Mouse (Mus musculus): ENCODE measurements around the gene Rps6kc1. TPM values are rescaled to one million over a fixed set of nuclear protein-coding genes. Genes with fewer than 3 reads are reported as not detected.

Rps6kc1 gene
- polyA plus RNA-seq, 1 experiment = 26.2 TPM

DNA sequence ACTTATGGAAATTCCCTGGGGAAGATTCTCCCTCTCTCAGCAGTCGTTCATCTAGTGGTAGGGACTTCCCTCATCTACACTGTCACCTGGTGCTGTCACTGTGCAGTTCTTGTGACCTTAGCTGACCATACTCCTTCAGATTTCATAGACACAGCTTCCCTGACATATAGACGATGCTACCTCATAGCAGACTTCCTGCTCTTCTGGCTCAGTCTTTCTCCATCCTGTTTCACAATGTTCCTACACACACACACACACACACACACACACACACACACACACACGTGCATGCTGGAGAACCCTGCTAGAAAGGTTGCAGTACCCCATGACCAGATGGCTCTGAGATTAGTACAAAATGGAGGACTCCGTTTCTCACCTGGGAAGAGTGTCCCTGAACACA is 66.2 kb downstream of the Rps6kc1 start:
- DNase-seq (ENCODE audit: extremely low spot score in 1 of 2, low spot score in 1 of 2) = no peak

DNA sequence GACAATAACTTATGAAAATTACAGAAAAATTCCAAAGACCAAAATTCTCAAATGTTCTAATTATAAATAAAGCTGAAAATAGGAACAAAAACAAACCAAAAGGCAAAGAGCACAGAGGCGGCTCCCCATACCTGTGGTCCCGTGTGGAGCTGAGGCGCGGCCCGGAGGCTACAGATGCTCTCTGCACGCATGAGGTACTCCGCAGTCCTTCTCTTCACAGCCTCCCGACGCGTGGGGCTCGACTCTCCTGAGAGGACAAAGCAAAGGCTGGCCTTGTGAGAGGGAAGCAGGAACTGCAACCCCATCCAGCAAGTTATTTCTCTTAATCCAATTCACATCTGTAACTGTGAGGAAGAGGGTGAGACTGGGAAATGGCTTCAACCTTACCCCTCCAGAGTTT is 67.2 kb downstream of the Rps6kc1 start:
- DNase-seq (ENCODE audit: extremely low spot score in 1 of 2, low spot score in 1 of 2) = no peak

DNA sequence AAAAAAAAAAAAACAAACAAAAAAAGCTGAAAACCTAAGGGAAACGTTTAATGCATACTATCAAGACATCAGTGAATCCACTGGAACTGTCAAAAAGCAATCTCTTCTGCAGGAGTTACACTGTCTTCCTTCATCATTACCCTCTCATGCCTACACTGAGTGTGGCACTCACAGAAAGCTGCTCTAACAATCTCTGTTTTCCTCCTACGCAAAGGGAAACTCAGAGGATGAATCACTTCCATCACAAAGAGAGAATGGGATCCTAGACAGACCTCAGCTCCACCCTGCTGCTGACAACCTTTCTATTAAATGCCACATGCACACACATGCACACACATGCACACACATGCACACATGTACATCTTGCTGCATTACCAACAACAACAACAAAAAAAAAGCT is 75.5 kb downstream of the Rps6kc1 start:
- DNase-seq (ENCODE audit: extremely low spot score in 1 of 2, low spot score in 1 of 2) = peak in 1 of 2 experiments; percentile 68

DNA sequence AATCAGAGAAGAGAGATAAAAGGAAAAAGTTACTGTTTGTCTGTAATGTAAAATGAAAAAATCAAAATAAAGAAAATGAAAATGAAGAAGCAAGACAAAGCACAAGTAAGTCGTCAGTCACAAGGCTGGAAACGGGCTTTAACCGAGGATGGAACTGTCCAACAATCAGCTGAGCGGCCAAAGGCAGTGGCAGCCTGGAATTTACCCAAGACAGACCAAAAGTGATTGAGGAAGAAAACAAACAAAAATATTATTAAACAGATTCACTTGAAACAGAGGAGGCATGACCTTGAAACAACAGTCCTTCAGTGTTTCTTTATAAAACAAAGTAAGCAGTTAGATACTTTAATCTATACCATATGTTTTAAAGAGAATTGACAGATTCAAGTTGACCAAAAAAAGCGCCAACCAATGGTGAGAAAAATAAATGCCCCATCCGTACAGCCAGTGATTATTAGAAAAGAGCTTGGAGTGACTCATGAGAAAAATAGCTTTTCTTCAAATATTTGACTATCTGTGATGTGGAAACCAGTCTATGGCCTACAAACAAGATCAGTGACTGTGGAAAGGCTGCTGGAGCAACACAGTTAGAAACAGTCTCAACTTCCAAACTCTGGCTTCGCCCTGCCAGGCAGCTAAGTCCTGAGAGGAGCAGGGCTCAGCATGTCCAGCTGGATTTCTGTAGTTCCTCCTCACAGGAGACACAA is 77.2 kb downstream of the Rps6kc1 start:
- DNase-seq (ENCODE audit: extremely low spot score in 1 of 2, low spot score in 1 of 2) = no peak

DNA sequence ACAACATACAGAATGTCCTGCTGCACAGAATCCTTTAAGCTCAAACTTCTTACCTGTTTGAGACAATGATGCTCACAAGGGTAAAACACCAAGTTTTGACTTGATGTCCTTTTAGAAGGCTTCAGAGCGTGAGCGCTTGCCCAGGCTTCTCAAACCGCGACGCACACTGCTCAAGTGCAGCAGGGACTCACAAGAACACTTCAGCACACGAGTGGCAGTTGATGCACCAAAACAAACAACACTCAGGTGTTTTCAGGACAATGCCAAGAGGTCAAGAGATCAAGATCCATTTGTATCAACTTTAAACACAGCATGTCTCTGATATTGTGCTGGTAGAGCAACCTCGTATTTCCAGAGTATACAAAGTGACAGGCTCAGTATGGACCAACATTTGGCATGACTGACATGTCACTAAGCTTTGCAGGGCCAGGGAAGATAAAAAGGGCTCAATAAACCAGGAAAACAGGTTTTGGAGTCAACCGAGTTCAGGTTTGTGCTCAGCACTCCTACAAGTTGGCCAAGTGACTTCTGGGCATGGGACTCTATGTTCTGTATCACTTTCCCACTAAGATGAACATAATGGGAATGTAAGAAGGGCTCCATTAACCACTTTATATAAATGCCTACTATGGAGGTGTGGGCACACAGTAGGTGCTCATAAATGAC is 78.5 kb downstream of the Rps6kc1 start:
- DNase-seq (ENCODE audit: extremely low spot score in 1 of 2, low spot score in 1 of 2) = no peak

DNA sequence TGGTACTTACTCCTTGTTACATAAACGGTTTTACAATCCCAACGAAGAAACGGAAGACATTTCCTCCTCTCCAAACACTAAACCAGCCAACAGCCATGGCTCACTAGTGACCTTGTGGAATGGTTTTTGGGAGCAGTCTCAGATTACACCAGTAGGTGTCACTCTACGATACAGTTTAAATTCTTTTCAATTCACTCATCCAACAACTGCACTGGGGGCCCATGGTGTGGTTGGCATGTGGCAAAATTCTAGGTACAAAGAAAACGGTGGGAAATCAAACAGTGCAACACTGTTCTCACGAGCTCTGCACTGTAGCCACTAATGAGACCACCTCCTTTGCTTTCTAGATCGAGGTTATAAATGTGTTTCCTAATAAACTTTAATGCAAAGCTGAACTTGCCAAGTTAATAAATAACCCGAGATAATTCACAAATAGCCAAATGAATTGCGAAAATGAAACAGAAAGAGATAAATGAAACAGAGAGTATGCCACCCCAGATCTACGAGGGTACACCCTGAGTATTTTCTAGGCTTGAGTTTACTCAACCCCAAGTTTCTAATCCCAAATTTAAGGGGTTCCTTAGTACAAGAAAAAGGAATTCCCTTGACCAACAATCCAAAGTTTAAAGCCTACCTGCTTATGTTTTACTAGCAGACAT is 79.6 kb downstream of the Rps6kc1 start:
- peak in 1 of 2 experiments; percentile 82 for DNase-seq (ENCODE audit: extremely low spot score in 1 of 2, low spot score in 1 of 2)

DNA sequence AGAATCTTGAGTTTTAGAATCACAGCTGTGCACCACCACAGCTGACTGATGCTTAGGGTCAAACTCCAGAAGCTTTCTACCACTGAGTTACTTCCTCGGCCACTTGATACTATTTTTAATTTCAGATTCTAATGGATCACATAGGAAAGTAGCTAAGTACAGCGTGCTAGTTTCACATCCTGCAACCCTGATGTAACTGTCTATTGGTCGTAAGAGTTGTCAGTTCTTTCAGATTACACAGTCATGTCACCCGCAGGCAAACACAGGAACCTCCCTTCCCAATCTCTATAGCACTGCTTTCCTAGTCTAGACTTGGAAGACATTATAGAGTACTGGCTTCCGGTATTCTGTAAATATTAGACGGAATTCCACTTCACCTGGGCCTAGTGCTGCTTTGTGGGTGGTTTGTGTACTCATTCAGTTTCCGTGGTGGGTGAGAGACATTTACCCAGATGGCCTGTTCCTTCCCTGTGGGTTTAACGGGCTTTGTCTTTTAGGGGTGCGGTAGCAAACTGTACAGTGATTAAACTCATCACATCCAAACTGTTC is 85.0 kb downstream of the Rps6kc1 start:
- no peak for DNase-seq (ENCODE audit: extremely low spot score in 1 of 2, low spot score in 1 of 2)

DNA sequence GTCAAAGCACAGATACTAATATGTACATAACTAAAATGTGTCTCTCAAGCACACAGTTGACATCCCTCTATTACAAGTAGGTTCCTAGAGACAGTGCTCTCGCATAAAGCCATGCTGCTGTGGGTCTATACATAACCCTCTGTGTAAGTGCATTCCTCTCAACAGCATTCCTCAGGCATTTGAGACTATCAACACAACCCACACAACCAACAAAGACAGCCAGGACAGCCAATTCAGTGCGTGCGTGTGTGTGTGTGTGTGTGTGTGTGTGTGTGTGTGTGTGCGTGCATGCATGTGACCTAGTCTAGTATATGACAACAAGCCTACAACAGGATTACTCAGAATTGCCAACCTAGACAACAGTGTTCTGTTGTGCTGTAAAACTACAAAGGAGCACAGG is 87.8 kb downstream of the Rps6kc1 start:
- no peak for DNase-seq (ENCODE audit: extremely low spot score in 1 of 2, low spot score in 1 of 2)

DNA sequence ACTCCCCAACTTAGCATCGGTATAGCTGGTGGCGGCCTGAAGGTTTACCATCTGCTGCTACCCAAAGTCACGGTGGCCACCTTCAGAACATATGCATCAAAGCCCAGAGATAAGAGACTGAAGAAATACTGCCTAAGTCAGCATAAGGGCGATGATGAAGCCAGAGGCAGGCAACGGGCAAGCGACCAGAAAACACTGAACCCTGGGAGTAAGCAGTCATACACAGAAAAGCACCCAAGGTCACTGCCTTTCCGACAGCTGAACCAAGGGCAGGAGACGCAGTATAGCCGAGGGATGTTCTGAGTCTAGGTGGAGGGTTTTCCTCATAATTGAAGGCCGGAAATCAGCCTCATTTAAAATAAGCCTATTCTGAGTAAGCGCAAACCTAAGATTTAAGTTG is 95.4 kb downstream of the Rps6kc1 start:
- DNase-seq (ENCODE audit: extremely low spot score in 1 of 2, low spot score in 1 of 2) = no peak

DNA sequence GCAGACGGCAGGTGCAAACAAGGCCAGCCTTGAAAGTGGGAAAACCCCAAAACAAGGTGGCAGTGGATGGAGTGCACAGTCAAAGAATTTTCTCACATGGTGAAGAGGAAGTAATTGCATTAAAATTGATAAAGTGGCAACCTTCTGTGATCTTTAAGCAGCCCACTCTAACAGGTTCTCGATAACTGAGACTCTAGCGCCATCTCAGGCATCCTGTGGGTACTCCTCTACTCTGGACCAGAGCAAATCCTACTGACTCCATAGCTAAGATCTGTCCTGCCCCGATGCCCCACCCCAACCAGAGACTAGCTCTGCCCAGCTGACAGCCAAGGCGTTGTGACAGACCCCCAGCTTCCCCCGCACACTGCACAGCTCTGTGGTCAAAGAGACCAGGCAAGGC is 101.2 kb downstream of the Rps6kc1 start:
- DNase-seq (ENCODE audit: extremely low spot score in 1 of 2, low spot score in 1 of 2) = no peak

DNA sequence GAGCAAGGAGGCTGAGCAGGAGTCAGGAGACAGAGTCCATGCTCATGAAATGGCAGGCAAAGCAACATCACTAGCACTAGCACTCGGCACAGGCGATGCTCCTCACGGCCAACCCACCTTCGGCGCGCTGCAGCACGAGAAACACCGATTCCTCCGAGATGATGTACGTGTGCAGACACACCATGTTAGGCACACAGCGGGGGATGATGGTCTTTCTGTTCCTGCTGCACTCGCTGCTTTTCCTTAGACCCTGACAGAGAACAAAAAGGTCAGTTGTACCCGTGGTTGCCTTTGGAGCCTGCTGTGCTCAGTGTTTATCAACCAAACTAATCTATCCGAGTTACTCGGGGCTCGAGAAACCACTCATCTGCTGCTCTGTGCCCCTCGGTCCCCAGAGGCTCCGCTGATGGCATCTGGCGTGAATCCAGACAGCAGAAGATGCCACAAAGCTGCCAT is 102.8 kb downstream of the Rps6kc1 start:
- DNase-seq (ENCODE audit: extremely low spot score in 1 of 2, low spot score in 1 of 2) = no peak

DNA sequence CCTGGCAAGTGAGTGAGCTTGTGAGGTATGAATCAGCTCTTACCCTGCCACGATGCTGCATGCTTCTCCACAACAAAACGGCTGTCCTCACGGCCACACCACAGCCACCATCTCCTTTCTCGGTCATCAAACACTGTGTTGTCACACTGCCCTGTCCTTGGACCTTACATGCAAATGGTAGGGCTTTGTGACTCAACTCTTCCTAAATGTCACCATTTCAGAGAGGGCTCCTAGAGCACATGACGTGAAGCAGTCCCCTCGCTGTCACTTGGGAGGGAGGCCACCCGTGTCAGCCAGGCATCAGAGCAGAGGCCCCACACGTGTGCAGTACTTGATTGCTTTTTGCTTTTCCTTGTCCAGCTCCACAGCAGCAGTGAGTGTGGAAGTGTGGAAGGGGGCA is 104.8 kb downstream of the Rps6kc1 start:
- no peak for DNase-seq (ENCODE audit: extremely low spot score in 1 of 2, low spot score in 1 of 2)

DNA sequence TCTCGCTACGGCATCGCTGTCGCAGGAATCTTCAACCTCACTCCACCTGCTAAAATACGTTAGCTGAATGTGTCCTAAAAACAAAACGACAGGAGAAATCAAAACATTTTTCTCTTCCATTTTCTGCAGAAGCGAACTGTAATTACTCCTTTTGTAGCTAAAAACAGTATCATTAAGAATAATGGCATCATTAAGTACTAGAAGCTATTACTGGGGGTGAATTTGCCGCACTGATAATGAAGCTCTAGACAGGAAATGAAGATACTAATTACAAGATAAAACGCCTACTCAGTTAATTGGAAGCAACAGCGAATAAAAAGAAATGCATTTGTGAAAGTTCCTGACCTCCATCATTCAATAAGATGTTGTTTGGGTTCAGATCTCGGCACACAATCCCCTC is 112.9 kb downstream of the Rps6kc1 start:
- DNase-seq (ENCODE audit: extremely low spot score in 1 of 2, low spot score in 1 of 2) = no peak

DNA sequence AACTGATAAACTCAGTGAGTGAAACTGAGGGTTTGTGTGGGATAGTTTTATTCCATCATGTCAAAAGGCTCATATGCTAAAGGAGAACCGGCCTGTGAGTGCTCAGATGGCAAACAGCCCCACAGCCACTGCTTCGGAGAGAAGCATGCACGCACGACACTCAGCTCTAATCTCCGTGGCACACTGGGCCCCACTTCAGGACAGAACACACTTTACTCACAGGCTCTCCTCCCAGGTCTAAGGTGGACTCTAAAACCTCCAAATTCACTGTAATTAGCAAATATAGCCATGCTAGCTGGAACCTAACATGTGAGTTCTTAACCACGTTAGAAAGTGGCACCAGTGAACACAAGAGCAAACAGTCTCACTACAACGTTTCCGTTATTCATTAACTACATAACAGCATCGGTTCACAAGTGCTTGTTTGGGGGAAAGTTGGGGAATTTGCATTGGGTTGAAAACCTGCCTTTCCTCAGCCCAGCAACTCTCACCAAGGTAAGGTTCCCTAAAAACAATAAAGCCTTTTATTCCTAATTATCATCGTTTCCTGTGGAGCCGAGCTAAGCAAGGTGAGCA is 114.0 kb downstream of the Rps6kc1 start:
- DNase-seq (ENCODE audit: extremely low spot score in 1 of 2, low spot score in 1 of 2) = no peak

DNA sequence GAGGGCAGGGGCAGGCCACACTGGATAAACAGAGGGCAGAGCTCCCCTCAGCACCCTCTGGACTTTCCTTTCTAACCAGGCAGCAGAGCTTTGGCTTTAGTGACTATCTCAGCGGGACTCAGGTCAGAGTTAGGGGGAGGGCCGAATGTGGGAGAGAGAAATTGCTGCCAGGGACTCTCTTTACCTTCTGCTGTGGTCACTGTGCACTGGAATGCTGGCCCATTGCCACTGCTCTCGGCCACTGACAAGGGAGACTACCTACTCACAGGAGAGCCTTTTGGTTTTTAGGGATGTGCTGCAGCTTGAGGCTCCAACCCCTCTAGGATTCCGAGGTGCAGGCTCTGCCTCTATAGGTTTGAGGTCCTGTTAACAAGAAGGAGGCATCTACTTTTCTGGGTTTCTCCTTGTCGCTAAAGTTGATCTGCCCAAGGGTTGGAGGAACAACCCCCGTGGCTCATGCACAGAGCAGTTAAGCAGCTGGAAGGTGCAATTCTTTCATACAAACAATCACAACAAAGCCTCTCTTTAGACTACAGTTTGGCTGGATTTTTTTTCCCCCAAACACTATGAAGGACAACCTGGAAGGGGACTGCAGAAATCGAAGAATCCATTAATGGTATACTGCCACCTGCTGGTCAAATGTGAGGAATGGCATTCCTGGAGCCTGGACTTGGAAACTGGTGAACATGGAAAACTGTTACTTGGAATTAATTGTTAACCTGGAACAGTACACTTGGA is 114.7 kb downstream of the Rps6kc1 start:
- peak in 1 of 2 experiments; percentile 79 for DNase-seq (ENCODE audit: extremely low spot score in 1 of 2, low spot score in 1 of 2)

DNA sequence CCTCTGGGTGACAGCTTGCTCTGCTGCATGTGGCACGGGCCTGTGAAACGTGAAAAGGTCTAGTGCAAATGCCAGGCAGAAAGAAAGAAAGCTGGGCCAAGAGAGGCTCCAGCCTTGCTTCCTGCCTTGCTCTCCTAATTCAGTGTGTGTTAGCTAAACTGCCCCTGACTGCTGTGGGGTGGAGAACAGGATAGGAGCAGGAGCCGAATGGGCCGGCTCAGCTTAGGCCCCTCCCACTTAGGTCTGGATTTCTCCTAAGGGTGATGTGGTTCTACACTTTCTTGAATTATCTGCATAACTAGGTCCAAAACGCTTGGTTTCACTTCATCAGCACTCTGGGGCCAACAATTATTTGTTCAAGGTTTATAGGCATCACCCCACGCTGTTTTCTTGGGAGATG is 119.9 kb downstream of the Rps6kc1 start:
- DNase-seq (ENCODE audit: extremely low spot score in 1 of 2, low spot score in 1 of 2) = no peak

DNA sequence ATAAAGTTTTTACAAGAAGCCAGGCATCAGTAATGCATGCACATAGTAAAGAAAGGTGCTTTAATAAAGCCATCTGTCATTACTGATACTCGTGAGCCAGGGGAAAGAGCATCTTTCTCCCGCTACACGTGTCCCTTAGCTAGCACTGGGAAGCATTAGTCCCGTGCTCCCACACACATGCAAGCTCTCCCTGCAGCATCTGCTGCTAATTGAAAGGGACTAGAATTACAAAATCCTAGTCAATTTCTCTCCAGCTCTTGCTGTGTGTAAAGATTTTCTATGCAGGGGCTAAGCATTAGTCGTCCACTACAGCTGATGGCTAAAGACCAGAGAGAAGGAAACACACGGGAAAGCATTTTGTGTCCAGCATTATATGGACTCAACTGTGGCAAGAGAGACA is 120.8 kb downstream of the Rps6kc1 start:
- no peak for DNase-seq (ENCODE audit: extremely low spot score in 1 of 2, low spot score in 1 of 2)

DNA sequence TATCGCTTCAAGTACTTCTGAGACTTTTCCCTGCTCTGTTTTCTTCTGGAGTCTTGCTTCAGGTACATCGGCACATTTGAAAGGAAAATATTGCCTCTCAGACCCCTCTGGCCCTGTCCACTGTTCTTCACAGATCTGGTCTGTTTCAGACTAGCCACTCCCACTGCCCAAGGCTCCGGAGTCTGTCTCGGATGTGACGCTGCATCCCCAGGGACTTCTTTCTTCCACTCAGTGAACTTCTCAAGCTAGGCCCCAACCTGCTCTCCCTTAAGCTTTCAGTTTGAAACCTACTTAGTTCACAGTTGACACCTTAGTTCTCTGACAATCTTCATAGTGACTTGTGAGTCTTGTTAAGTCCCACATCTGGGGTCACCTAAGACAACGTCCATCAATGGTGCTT is 133.9 kb downstream of the Rps6kc1 start:
- DNase-seq (ENCODE audit: extremely low spot score in 1 of 2, low spot score in 1 of 2) = no peak

DNA sequence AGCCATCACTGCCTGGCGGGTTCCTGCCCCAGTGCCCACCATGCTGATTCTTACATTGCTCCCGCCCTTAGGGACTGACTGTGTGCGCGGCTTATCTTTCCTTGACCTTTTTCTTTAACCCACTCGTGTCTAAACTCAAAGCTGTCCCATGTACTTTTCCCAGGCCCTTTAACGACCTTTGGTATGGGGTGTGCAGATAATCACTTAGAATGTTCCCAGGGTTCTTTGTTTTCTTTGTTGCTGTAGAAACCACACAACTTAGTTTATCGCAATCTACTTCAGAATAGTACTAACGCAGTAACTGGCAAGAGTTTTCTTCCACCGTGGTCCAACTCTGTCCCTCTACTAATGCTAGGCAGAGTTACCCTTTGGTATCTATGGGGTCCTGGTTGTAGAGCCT is 135.3 kb downstream of the Rps6kc1 start:
- no peak for DNase-seq (ENCODE audit: extremely low spot score in 1 of 2, low spot score in 1 of 2)

DNA sequence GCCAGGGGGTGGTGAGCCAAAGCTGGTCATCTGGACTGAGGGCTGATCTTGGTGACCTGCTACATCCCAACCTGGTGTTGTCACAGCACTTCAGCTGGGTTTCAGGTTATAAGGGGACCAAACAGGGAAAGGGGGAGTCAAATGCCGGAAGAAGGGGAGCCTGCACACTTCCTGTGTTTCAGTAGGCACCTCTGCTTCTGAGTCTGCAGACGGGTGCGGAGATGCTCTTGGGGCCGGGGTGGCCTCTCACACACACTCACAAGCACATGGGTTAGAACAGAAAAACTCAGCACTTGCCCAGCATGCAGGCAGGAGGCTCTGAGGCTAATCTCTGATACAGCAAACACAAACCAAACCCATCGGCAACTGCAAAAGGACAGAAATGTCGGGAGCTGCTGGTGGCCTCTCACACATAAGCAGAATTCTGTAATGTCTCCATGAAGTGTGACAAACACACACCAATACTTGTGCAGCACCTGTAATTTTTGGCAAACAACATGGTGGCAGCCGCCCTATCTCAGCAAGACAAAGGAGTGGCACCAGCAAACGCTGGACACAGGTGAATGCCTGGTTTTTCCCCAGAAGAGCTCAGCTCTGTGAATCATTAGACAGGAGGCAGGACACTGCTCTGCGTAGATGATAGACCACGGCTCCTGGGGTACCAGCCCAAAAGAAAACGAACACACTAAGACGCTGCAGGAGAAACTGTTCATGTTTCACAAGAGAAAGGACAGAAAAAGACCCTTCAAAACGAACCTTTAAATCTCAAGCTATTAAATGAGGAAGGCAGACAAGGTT is 139.3 kb downstream of the Rps6kc1 start:
- DNase-seq (ENCODE audit: extremely low spot score in 1 of 2, low spot score in 1 of 2) = no peak

Measured in frontal cortex, adult 2 months (tissue).